Mouse (Mus musculus): ENCODE measurements around the gene Rsph3b. TPM values are rescaled to one million over a fixed set of nuclear protein-coding genes. Genes with fewer than 3 reads are reported as not detected.
"Not testable (repeated sequence)": the region's sequence is repeated elsewhere in the genome, so short reads cannot be mapped to it uniquely, and the experiment has no call there.

Rsph3b gene
- total and polyA plus RNA-seq, 3 experiments = 40.9 to 49.0 (median 46.6) TPM

GRCm38 (mm10) chr17:6959543-6960259 lies 11.2 kb upstream of the Rsph3b start:
- DNase-seq = peak; percentile 6

DNA sequence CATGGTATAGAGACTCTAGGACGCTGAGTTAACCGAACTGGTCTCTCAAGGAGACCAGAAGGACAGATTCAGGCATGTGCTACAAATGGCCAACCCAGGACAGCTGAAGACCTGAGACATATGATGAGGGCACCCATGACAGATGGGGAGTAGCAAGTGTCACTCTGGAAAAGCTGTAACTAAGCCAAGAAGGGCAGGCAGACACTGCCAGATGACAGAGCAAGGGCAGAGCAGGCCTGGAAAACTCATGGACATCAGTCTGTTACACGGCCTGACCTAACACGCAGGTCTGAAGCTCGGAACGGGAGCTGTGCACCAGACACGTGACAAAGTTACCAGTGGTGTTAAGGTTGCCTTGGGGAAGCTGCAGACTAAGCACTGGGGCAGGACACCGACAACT lies 10.4 kb upstream of the Rsph3b start:
- peak; percentile 37 for DNase-seq

DNA sequence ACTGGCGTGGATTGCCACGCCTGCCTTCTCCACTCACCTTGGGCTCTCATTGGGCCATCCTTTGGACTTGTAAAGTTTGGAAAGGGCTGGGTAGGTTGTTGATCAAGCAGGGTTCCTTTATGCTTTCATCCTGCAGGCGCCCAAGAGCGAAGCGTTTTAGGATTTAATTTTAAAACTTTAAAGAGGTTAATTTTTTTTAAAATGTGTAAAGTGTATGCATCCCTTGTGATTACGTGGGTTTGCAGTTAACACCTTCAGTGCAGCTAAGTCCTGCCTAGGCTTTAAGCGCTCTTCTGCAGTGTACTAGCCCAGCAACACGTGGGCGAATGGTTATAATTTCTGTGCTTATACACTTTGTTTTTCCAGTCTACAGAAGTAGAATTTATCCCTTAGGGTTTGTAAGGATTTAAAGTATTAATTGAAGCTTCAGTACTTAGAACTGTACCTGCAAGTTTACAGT lies 317 bp upstream of the Rsph3b start:
- DNase-seq = not testable (repeated sequence)

GRCm38 (mm10) chr17:6947637-6947983 lies 872 bp downstream of the Rsph3b start:
- not testable (repeated sequence) for DNase-seq

GRCm38 (mm10) chr17:6942560-6942959 lies 5.9 kb downstream of the Rsph3b start:
- DNase-seq = not testable (repeated sequence)

- DNase-seq = not testable (repeated sequence)
These were observed 16.9 kb downstream of the Rsph3b start for GRCm38 (mm10) chr17:6931625-6932024.

GRCm38 (mm10) chr17:6920351-6920894 lies 28.1 kb downstream of the Rsph3b start:
- DNase-seq = not testable (repeated sequence)

DNA sequence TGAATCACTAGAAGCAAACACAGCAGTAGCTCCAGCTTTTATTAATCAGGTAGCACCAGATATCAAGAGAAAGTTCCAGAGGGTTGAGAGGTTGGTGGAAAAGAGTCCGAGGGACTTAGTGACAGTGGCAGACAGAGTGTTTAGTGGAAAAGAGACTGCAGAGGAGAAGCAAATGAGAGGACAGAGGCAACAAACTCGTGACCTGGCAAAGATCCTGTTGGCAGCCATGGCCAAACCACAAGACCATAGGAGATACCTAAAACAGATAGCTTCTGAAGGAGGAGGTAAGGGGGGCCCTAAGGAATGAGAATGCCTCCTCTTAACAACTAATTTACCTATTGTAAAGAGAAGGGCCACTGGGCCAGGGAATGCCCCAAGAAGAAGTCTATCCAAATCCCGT lies 29.1 kb downstream of the Rsph3b start:
- DNase-seq = not testable (repeated sequence)

DNA sequence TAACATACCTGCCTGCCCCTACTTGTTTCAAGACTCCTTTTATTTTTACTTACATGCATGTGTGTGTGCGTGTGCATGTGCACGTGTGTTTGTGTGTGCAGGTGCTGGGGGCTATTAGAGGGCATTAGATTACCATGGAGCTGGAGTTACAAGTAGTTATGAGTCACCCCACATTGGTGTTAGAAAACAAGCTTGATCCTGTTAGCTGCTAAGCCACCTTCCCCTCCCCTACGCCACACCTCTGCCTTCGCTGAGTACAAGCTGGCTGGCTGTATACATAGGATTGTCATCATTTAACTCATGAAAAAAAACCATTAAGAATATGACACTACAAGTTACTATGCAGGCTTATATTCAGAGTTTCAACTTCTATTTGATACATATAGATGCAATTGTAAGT lies 33.2 kb downstream of the Rsph3b start:
- DNase-seq = not testable (repeated sequence)

- not testable (repeated sequence) for DNase-seq
These were observed 34.4 kb downstream of the Rsph3b start for GRCm38 (mm10) chr17:6914066-6914465.

GRCm38 (mm10) chr17:6900361-6900760 lies 48.1 kb downstream of the Rsph3b start:
- DNase-seq = not testable (repeated sequence)

DNA sequence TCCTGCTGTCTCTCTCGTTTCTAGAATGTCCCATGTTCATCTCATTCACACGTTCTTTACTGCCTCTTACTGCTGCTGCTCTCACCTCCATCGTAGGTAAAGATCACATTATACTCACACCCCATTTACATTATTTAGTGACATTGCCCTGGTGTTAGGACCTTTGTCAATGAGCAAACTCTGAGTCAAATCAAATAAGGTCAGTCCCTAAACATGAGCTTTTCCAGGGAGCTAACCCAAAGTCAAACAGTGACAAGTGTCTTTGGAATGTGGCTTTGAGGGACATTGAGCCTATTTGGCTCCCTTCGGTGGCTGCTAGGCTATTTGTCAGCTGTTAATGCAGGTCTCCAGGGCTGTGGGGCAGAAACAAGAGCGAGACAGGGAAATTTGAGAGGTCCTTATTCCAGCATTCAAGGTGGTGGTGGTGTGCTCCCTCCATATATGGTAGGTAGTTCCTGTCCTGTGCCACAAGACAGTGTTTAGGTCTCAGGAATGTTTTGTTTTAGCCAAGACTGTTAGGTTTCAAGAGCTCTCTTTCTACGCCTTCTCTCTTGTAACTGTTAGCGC lies 50.4 kb downstream of the Rsph3b start:
- DNase-seq = peak; percentile 23

- DNase-seq = no peak
These were observed 51.7 kb downstream of the Rsph3b start for GRCm38 (mm10) chr17:6896756-6897155.

GRCm38 (mm10) chr17:6893332-6893731 lies 55.1 kb downstream of the Rsph3b start:
- DNase-seq = no peak

- DNase-seq = no peak
These were observed 56.2 kb downstream of the Rsph3b start for GRCm38 (mm10) chr17:6891966-6892934.

DNA sequence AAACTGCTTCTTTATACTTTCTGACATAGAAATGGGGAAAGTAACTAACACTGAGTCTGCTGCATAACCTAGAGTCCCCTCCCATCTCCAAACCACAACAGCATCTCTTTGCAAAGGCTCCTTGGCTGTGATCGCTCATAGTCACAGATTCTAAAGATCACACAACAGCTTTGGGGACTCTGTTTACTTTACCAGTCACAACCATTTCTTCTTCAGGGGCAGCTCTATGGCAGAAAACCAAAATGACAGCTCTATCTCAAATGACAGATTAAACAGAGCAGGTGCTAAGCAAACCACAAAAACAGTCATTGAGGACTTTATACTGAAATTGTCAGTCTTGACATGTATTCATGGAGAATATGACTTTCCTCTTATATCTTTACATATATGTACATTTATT lies 62.0 kb downstream of the Rsph3b start:
- no peak for DNase-seq

GRCm38 (mm10) chr17:6884531-6884930 lies 64.0 kb downstream of the Rsph3b start:
- DNase-seq = no peak

DNA sequence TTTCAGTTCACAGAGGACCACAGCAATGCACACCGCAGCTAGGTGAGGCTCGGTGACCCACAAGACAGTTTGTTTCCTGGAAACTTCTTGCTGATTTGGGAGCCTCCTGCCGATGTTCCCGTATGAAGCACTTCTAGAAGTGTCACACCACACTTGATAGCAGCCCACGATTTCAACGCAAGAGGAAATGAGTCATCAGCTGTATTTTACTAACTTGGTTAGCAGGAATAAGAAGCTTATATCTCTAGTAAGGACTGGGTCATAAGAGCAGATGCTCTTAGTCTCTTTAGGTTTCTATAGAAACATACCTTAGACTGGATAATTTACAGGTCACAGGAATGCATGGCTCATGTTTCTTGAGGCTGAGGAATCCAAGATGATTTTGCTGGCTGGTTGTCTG lies 67.2 kb downstream of the Rsph3b start:
- DNase-seq = no peak

GRCm38 (mm10) chr17:6871421-6871820 lies 77.1 kb downstream of the Rsph3b start:
- no peak for DNase-seq

DNA sequence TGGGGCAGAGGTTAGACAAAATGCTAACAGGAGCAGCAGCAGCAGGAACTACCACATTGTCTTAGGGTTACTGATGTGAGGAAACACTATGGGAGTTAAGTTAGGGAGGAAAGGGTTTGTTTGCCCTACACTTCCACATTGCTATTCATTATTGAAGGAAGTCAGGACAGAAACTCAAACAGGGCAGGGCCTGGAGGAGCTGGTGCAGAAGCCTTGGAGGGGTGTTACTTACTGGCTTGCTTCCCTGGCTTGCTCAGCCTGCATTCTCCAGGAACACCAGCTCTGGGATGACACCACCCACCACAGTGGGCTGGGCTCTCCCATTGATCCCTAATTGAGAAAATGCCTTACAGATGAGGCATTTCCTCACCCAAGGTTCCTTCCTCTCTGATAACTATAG lies 79.7 kb downstream of the Rsph3b start:
- DNase-seq = no peak

GRCm38 (mm10) chr17:6867740-6868139 lies 80.7 kb downstream of the Rsph3b start:
- no peak for DNase-seq

GRCm38 (mm10) chr17:6866576-6866975 lies 81.9 kb downstream of the Rsph3b start:
- DNase-seq = no peak
